Mouse (Mus musculus): ENCODE measurements around the gene Ube2g2. TPM values are rescaled to one million over a fixed set of nuclear protein-coding genes. Genes with fewer than 3 reads are reported as not detected.
A peak's percentile ranks its signal among the peaks of the same experiment; 100 is the strongest.

Ube2g2 gene
- total and polyA plus RNA-seq, 3 experiments, result 53.5 to 80.9 (median 74.6) TPM

DNA sequence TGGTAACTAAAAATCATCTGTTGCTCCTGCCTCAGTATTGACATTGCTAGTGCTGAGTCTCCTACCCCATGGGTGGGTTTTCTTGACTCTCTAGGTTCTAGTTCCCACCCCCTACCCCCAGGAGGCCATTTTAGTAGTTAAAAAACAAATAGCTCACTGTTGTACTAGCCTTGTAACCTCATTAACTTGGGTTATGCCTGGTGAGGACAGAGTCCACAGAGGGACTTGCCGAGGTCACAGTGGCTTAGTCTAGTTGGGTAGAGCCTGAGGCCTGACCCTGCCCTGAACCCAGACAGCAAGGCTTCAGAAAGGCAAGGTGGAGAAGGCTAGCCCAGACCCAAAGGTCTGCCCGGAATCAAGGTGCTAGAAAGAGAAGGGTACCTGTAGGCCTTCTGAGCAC lies 34.0 kb upstream of the Ube2g2 start:
- Histone ChIP-seq H3K27ac (no peak overlapping the region), H3K4me3 (no peak overlapping the region), H3K36me3 (ENCODE audit: control insufficient read depth, insufficient read depth, low read length) (peaks cover 7% of the 10 kb centered on the region), H3K9ac (ENCODE audit: low read depth, low read length) (no peak overlapping the region), H3K27me3 (ENCODE audit: control insufficient read depth, insufficient read depth, low read length) (no peaks in the 10 kb centered on the region), H3K79me2 (replicated peaks; ENCODE audit: control insufficient read depth, insufficient read depth, low read length) (peaks cover 12% of the 10 kb centered on the region), H3K4me1 (ENCODE audit: control insufficient read depth, insufficient read depth, low read length) (peaks cover 24% of the 10 kb centered on the region)
- 96% methylated on average over 2 of the region's 2 CpGs for WGBS
- intact Hi-C loops (cut with DNase I), result no loop called here
- TF ChIP-seq CTCF (IDR thresholded peaks at IDR 0.05) (no peak), POLR2A (IDR thresholded peaks at IDR 0.05; ENCODE audit: insufficient read depth, low read depth, low read length) (no peak), EP300 (IDR thresholded peaks at IDR 0.05; ENCODE audit: insufficient read depth, low read depth, low read length) (no peak)
- no peak for DNase-seq

GRCm38 (mm10) chr10:77589117-77589516 lies 33.0 kb upstream of the Ube2g2 start:
- TF ChIP-seq EP300 (IDR thresholded peaks at IDR 0.05; ENCODE audit: insufficient read depth, low read depth, low read length) (no peak), CTCF (IDR thresholded peaks at IDR 0.05) (no peak), POLR2A (IDR thresholded peaks at IDR 0.05; ENCODE audit: insufficient read depth, low read depth, low read length) (no peak)
- no peak for DNase-seq
- peaks cover 18% of the 10 kb centered on the region for H3K4me1 ChIP-seq (ENCODE audit: control insufficient read depth, insufficient read depth, low read length)
- no peaks in the 10 kb centered on the region for H3K27me3 ChIP-seq (ENCODE audit: control insufficient read depth, insufficient read depth, low read length)
- no peak overlapping the region for H3K9ac ChIP-seq (ENCODE audit: low read depth, low read length)
- 36% methylated on average over 7 of the region's 7 CpGs for WGBS
- H3K4me3 ChIP-seq, result no peak overlapping the region
- H3K27ac ChIP-seq, result no peak overlapping the region
- peaks cover 12% of the 10 kb centered on the region for H3K79me2 ChIP-seq (replicated peaks; ENCODE audit: control insufficient read depth, insufficient read depth, low read length)
- H3K36me3 ChIP-seq (ENCODE audit: control insufficient read depth, insufficient read depth, low read length), result peaks cover 2% of the 10 kb centered on the region; the same call in 1 of the 2 replicates
- intact Hi-C loops (cut with DNase I), result no loop called here

DNA sequence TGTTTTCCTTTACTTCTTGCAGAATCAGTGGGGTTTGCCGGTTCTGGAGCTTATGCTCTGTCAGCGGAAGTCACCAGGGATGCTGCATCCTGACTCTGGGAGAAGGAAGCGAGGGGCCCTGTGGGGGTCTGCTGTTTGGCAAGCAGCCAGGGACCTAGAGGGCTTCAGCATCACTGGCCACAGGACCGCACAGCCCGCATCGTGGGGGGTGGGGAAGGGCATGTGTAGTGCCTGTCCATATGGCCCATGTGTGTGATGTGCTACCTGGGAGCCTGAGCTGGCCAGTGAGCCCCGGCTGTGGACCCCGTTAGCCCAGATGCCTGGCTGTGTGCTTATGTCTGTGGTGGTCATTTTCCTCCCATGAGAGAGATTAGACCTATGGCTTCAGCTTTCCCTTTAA lies 32.3 kb upstream of the Ube2g2 start:
- 42% methylated on average over 8 of the region's 8 CpGs for WGBS
- peaks cover 16% of the 10 kb centered on the region for H3K4me1 ChIP-seq (ENCODE audit: control insufficient read depth, insufficient read depth, low read length)
- no peak overlapping the region for H3K27ac ChIP-seq
- H3K9ac ChIP-seq (ENCODE audit: low read depth, low read length), result no peak overlapping the region
- no peaks in the 10 kb centered on the region for H3K27me3 ChIP-seq (ENCODE audit: control insufficient read depth, insufficient read depth, low read length)
- peak in 1 of 2 experiments; percentile 26 for DNase-seq
- H3K4me3 ChIP-seq, result no peak overlapping the region
- TF ChIP-seq POLR2A (IDR thresholded peaks at IDR 0.05; ENCODE audit: insufficient read depth, low read depth, low read length), result no peak
- no peak for TF ChIP-seq EP300 (IDR thresholded peaks at IDR 0.05; ENCODE audit: insufficient read depth, low read depth, low read length)
- TF ChIP-seq CTCF (IDR thresholded peaks at IDR 0.05), result no peak
- H3K36me3 ChIP-seq (ENCODE audit: control insufficient read depth, insufficient read depth, low read length), result peaks cover 2% of the 10 kb centered on the region; the same call in 1 of the 2 replicates
- intact Hi-C loops (cut with DNase I), result loop anchor here (2.0 kb wide), 1 partner anchor 15 kb away; no protein-coding TSS in a partner anchor
- peaks cover 12% of the 10 kb centered on the region for H3K79me2 ChIP-seq (replicated peaks; ENCODE audit: control insufficient read depth, insufficient read depth, low read length)

- Histone ChIP-seq H3K4me1 (ENCODE audit: control insufficient read depth, insufficient read depth, low read length) (peaks cover 15% of the 10 kb centered on the region), H3K9ac (ENCODE audit: low read depth, low read length) (no peak overlapping the region), H3K4me3 (no peak overlapping the region), H3K27me3 (ENCODE audit: control insufficient read depth, insufficient read depth, low read length) (no peaks in the 10 kb centered on the region), H3K79me2 (replicated peaks; ENCODE audit: control insufficient read depth, insufficient read depth, low read length) (peaks cover 12% of the 10 kb centered on the region), H3K27ac (no peak overlapping the region), H3K36me3 (ENCODE audit: control insufficient read depth, insufficient read depth, low read length) (peaks cover 2% of the 10 kb centered on the region; the same call in 1 of the 2 replicates)
- WGBS, result 50% methylated on average over 6 of the region's 6 CpGs
- peak in 1 of 2 experiments; percentile 51 for DNase-seq
- intact Hi-C loops (cut with DNase I), result loop anchor here (2.0 kb wide), 1 partner anchor 14 kb away; no protein-coding TSS in a partner anchor
- TF ChIP-seq CTCF (IDR thresholded peaks at IDR 0.05), result peak; percentile 82
- no peak for TF ChIP-seq POLR2A (IDR thresholded peaks at IDR 0.05; ENCODE audit: insufficient read depth, low read depth, low read length)
- TF ChIP-seq EP300 (IDR thresholded peaks at IDR 0.05; ENCODE audit: insufficient read depth, low read depth, low read length), result 0 out of 2 replicates have a peak, but pooled peaks have one; percentile 19
Observed at GRCm38 (mm10) chr10:77590812-77591211, 31.3 kb upstream of the Ube2g2 start.

- no peak for DNase-seq
- no peak for TF ChIP-seq EP300 (IDR thresholded peaks at IDR 0.05; ENCODE audit: insufficient read depth, low read depth, low read length)
- no peak for TF ChIP-seq CTCF (IDR thresholded peaks at IDR 0.05)
- TF ChIP-seq POLR2A (IDR thresholded peaks at IDR 0.05; ENCODE audit: insufficient read depth, low read depth, low read length), result no peak
- WGBS, result 70% methylated on average over 6 of the region's 6 CpGs
- H3K27me3 ChIP-seq (ENCODE audit: control insufficient read depth, insufficient read depth, low read length), result no peaks in the 10 kb centered on the region
- no peak overlapping the region for H3K4me3 ChIP-seq
- H3K36me3 ChIP-seq (ENCODE audit: control insufficient read depth, insufficient read depth, low read length), result peaks cover 2% of the 10 kb centered on the region; the same call in 1 of the 2 replicates
- H3K9ac ChIP-seq (ENCODE audit: low read depth, low read length), result no peak overlapping the region
- peaks cover 12% of the 10 kb centered on the region for H3K79me2 ChIP-seq (replicated peaks; ENCODE audit: control insufficient read depth, insufficient read depth, low read length)
- H3K4me1 ChIP-seq (ENCODE audit: control insufficient read depth, insufficient read depth, low read length), result peaks cover 13% of the 10 kb centered on the region
- intact Hi-C loops (cut with DNase I), result loop anchor here (2.0 kb wide), 1 partner anchor 13 kb away; no protein-coding TSS in a partner anchor
- no peak overlapping the region for H3K27ac ChIP-seq
Observed at GRCm38 (mm10) chr10:77591546-77591945, 30.5 kb upstream of the Ube2g2 start.

DNA sequence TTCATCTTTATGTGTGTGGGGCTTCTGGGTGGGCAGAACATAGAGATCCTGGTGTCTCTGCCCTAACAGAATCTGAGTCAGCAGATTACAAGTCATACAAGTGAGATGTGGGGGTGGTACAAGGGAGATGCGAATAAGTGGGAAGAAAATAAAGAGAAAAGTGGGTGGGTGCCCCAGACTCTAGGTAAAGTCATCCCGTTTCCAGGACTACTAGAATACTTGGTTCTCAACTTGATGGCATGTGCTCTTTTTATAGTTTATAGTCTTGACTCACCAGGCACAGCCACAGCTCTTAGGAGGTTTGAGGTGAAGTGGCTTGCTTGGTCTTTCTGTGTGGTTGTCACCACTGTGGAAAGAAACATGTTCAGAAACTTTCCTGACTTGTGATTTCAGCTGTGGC lies 26.0 kb upstream of the Ube2g2 start:
- WGBS, result 85% methylated on average over 2 of the region's 2 CpGs
- Histone ChIP-seq H3K27ac (no peak overlapping the region), H3K9ac (ENCODE audit: low read depth, low read length) (no peak overlapping the region), H3K79me2 (replicated peaks; ENCODE audit: control insufficient read depth, insufficient read depth, low read length) (no peaks in the 10 kb centered on the region), H3K4me1 (ENCODE audit: control insufficient read depth, insufficient read depth, low read length) (no peaks in the 10 kb centered on the region), H3K27me3 (ENCODE audit: control insufficient read depth, insufficient read depth, low read length) (no peaks in the 10 kb centered on the region), H3K4me3 (no peak overlapping the region), H3K36me3 (ENCODE audit: control insufficient read depth, insufficient read depth, low read length) (no peaks in the 10 kb centered on the region)
- TF ChIP-seq CTCF (IDR thresholded peaks at IDR 0.05) (no peak), POLR2A (IDR thresholded peaks at IDR 0.05; ENCODE audit: insufficient read depth, low read depth, low read length) (no peak), EP300 (IDR thresholded peaks at IDR 0.05; ENCODE audit: insufficient read depth, low read depth, low read length) (no peak)
- intact Hi-C loops (cut with DNase I), result no loop called here
- no peak for DNase-seq
